Comparison of ENCODE assay signal across 15 mouse cellular contexts in genomic region chr14:25711177-25711576, GRCm38 (mm10). TPM values are rescaled to one million over a fixed set of nuclear protein-coding genes. Genes with fewer than 3 reads are reported as not detected.
DNase-seq lines count a peak whose midpoint lies in the region; ATAC-seq lines count a peak whose summit lies in the region.
"Had no signal": no experiment of that assay in that cellular context is flagged by ENCODE, and none has a peak within 500 bp of the region (broad histone marks: within the 10 kb centered on the region; RNA-seq: fewer than 3 reads in every experiment).

No protein-coding gene starts in this region.

- WGBS in forebrain, embryonic 10.5 days: 84% methylated on average over 7 of the region's 7 CpGs
- 62% methylated on average over 7 of the region's 7 CpGs for WGBS in forebrain, embryonic 16.5 days
- WGBS in kidney, embryonic 15.5 days: 39% methylated on average over 7 of the region's 7 CpGs
- 48% methylated on average over 7 of the region's 7 CpGs for WGBS in embryonic facial prominence, embryonic 14.5 days
- 57% methylated on average over 7 of the region's 7 CpGs for WGBS in liver, embryonic 13.5 days (ENCODE audit: insufficient replicate concordance)

- no peaks in the 10 kb centered on the region for H3K9me3 ChIP-seq in forebrain, embryonic 10.5 days
- no peaks in the 10 kb centered on the region for H3K9me3 ChIP-seq in forebrain, embryonic 16.5 days (ENCODE audit: control insufficient read depth, low read length)
- no peaks in the 10 kb centered on the region for H3K9me3 ChIP-seq in kidney, embryonic 15.5 days (replicated peaks)
- H3K9me3 ChIP-seq in embryonic facial prominence, embryonic 14.5 days (ENCODE audit: control insufficient read depth, low read length): no peaks in the 10 kb centered on the region
- H3K9me3 ChIP-seq in liver, embryonic 13.5 days (replicated peaks): no peaks in the 10 kb centered on the region
- H3K9me3 ChIP-seq: forebrain, embryonic 13.5 days; G1E had no signal

- H3K27me3 ChIP-seq in forebrain, embryonic 10.5 days (ENCODE audit: poor library complexity, severe bottlenecking): no peaks in the 10 kb centered on the region
- no peaks in the 10 kb centered on the region for H3K27me3 ChIP-seq in forebrain, embryonic 16.5 days (replicated peaks; ENCODE audit: control insufficient read depth, insufficient read depth, low read length)
- no peaks in the 10 kb centered on the region for H3K27me3 ChIP-seq in kidney, embryonic 15.5 days
- H3K27me3 ChIP-seq in embryonic facial prominence, embryonic 14.5 days (replicated peaks; ENCODE audit: control insufficient read depth, insufficient read depth, low read length): no peaks in the 10 kb centered on the region
- H3K27me3 ChIP-seq in liver, embryonic 13.5 days: no peaks in the 10 kb centered on the region
- H3K27me3 ChIP-seq: forebrain, embryonic 13.5 days had no signal

- H3K36me3 ChIP-seq in forebrain, embryonic 10.5 days (replicated peaks): 0 out of 2 replicates have a peak, but pooled peaks cover 3% of the 10 kb centered on the region
- H3K36me3 ChIP-seq in forebrain, embryonic 16.5 days (ENCODE audit: control insufficient read depth, insufficient read depth): no peaks in the 10 kb centered on the region
- H3K36me3 ChIP-seq in kidney, embryonic 15.5 days: peaks cover 5% of the 10 kb centered on the region
- peaks cover 13% of the 10 kb centered on the region for H3K36me3 ChIP-seq in embryonic facial prominence, embryonic 14.5 days (ENCODE audit: control insufficient read depth, insufficient read depth, low read length)
- peaks cover 5% of the 10 kb centered on the region for H3K36me3 ChIP-seq in liver, embryonic 13.5 days
- H3K36me3 ChIP-seq: G1E had no signal

- no peak overlapping the region for H3K9ac ChIP-seq in forebrain, embryonic 16.5 days (replicated peaks; ENCODE audit: low read depth, low read length)
- H3K9ac ChIP-seq in kidney, embryonic 15.5 days: no peak overlapping the region
- H3K9ac ChIP-seq in embryonic facial prominence, embryonic 14.5 days (ENCODE audit: low read depth, low read length): no peak overlapping the region
- H3K9ac ChIP-seq in liver, embryonic 13.5 days: no peak overlapping the region
- H3K9ac ChIP-seq: forebrain, embryonic 13.5 days; hindbrain, embryonic 14.5 days; liver, embryonic 14.5 days had no signal

- no peak overlapping the region for H3K4me2 ChIP-seq in forebrain, embryonic 16.5 days (ENCODE audit: low read length)
- peak overlapping the region; percentile 38 for H3K4me2 ChIP-seq in kidney, embryonic 15.5 days
- no peak overlapping the region for H3K4me2 ChIP-seq in embryonic facial prominence, embryonic 14.5 days (ENCODE audit: low read depth, low read length)
- H3K4me2 ChIP-seq in liver, embryonic 13.5 days: 0 out of 2 replicates have a peak overlapping the region, but pooled peaks have one; percentile 6
- H3K4me2 ChIP-seq: forebrain, embryonic 13.5 days; hindbrain, embryonic 14.5 days had no signal

- H3K4me1 ChIP-seq in forebrain, embryonic 10.5 days: peaks cover 55% of the 10 kb centered on the region
- no peaks in the 10 kb centered on the region for H3K4me1 ChIP-seq in forebrain, embryonic 16.5 days (replicated peaks; ENCODE audit: control insufficient read depth, insufficient read depth, low read length)
- peaks cover 58% of the 10 kb centered on the region for H3K4me1 ChIP-seq in kidney, embryonic 15.5 days
- H3K4me1 ChIP-seq in embryonic facial prominence, embryonic 14.5 days (ENCODE audit: control insufficient read depth, insufficient read depth, low read length): peaks cover 25% of the 10 kb centered on the region
- H3K4me1 ChIP-seq in liver, embryonic 13.5 days (replicated peaks): peaks cover 45% of the 10 kb centered on the region

- H3K27ac ChIP-seq in forebrain, embryonic 10.5 days: peak overlapping the region; percentile 35
- H3K27ac ChIP-seq in forebrain, embryonic 16.5 days (ENCODE audit: low read length): no peak overlapping the region
- H3K27ac ChIP-seq in kidney, embryonic 15.5 days: peak overlapping the region; percentile 76
- no peak overlapping the region for H3K27ac ChIP-seq in embryonic facial prominence, embryonic 14.5 days (replicated peaks; ENCODE audit: low read depth, low read length)
- peak overlapping the region; percentile 71; the same call in 1 of the 2 replicates for H3K27ac ChIP-seq in liver, embryonic 13.5 days
- H3K27ac ChIP-seq: forebrain, embryonic 13.5 days; hindbrain, embryonic 14.5 days; liver, embryonic 14.5 days had no signal

- ATAC-seq in forebrain, embryonic 16.5 days: no peak
- peak; percentile 66 for ATAC-seq in kidney, embryonic 15.5 days (replicated peaks; ENCODE audit: low FRiP score)
- ATAC-seq in embryonic facial prominence, embryonic 14.5 days (ENCODE audit: low read depth): peak; percentile 45; the same call in 1 of the 2 replicates
- ATAC-seq in liver, embryonic 13.5 days (ENCODE audit: low read depth): peak; percentile 8; the same call in 1 of the 2 replicates
- ATAC-seq: forebrain, embryonic 13.5 days; midbrain, embryonic 16.5 days had no signal

- DNase-seq in forebrain, embryonic 10.5 days (ENCODE audit: extremely low spot score, low spot score): no peak
- no peak for DNase-seq in kidney, adult 11 months
- DNase-seq in embryonic facial prominence, embryonic 14.5 days (ENCODE audit: low spot score): no peak
- no peak for DNase-seq in liver, embryonic 13.5 days
- no peak for DNase-seq in MN1 (ENCODE audit: low spot score)
- no peak for DNase-seq in B cell, adult 2 months
- DNase-seq: adrenal gland, adult 2 months; thymus, postnatal 25 days had no signal

- H3K4me3 ChIP-seq in forebrain, embryonic 10.5 days: no peak overlapping the region
- H3K4me3 ChIP-seq in forebrain, embryonic 16.5 days (replicated peaks; ENCODE audit: low read length): no peak overlapping the region
- H3K4me3 ChIP-seq in kidney, embryonic 15.5 days (replicated peaks): no peak overlapping the region
- H3K4me3 ChIP-seq in embryonic facial prominence, embryonic 14.5 days (ENCODE audit: low read depth, low read length): no peak overlapping the region
- H3K4me3 ChIP-seq in liver, embryonic 13.5 days (replicated peaks): no peak overlapping the region
- H3K4me3 ChIP-seq: forebrain, embryonic 13.5 days had no signal

RNA-seq across cellular contexts. Expression of gene Ppif, which starts 17.2 kb away (rescaled TPM):
- 65.8 and 71.0 TPM in 2 replicates for polyA plus RNA-seq in forebrain, embryonic 10.5 days (2016; fragmentation: Nextera tagmentation; extraction: Ambion mirVana)
- 24.1 and 26.3 TPM in 2 replicates for polyA plus RNA-seq in forebrain, embryonic 16.5 days (2015; fragmentation: Nextera tagmentation; extraction: Ambion mirVana)
- polyA plus RNA-seq in kidney, embryonic 15.5 days (2015; fragmentation: Nextera tagmentation; extraction: Ambion mirVana): 41.5 and 42.1 TPM in 2 replicates
- polyA plus RNA-seq in embryonic facial prominence, embryonic 14.5 days (2014; fragmentation: Nextera tagmentation; extraction: Ambion mirVana): 27.3 and 28.4 TPM in 2 replicates
- 37.8 and 52.3 TPM in 2 replicates for polyA plus RNA-seq in liver, embryonic 13.5 days (2015; fragmentation: Nextera tagmentation; extraction: Ambion mirVana)

RNA-seq across cellular contexts. Expression of gene Zcchc24, which starts 57.7 kb away (rescaled TPM):
- polyA plus RNA-seq in forebrain, embryonic 10.5 days (2016; fragmentation: Nextera tagmentation; extraction: Ambion mirVana): 8.1 TPM in 2 replicates
- 10.4 and 13.7 TPM in 2 replicates for polyA plus RNA-seq in forebrain, embryonic 16.5 days (2015; fragmentation: Nextera tagmentation; extraction: Ambion mirVana)
- polyA plus RNA-seq in kidney, embryonic 15.5 days (2015; fragmentation: Nextera tagmentation; extraction: Ambion mirVana): 18.3 and 21.0 TPM in 2 replicates
- 45.6 and 48.1 TPM in 2 replicates for polyA plus RNA-seq in embryonic facial prominence, embryonic 14.5 days (2014; fragmentation: Nextera tagmentation; extraction: Ambion mirVana)
- polyA plus RNA-seq in liver, embryonic 13.5 days (2015; fragmentation: Nextera tagmentation; extraction: Ambion mirVana): 4.3 and 5.1 TPM in 2 replicates
- polyA plus RNA-seq: G1E had no signal

Comparison
In these comparisons a context has a peak if more than half of its experiments do, and no peak if none do; other contexts are left out.
1. H3K27ac ChIP-seq: peak in forebrain, embryonic 10.5 days (single experiment), kidney, embryonic 15.5 days (single experiment) and liver, embryonic 13.5 days (single experiment); none in forebrain, embryonic 16.5 days (single experiment) and embryonic facial prominence, embryonic 14.5 days (single experiment).
2. H3K4me2 ChIP-seq: peak in kidney, embryonic 15.5 days (single experiment) and liver, embryonic 13.5 days (single experiment); none in forebrain, embryonic 16.5 days (single experiment) and embryonic facial prominence, embryonic 14.5 days (single experiment).